Mouse (Mus musculus) stomach, embryonic 14.5 days (tissue): ENCODE measurements around the gene Mpp2. TPM values are rescaled to one million over a fixed set of nuclear protein-coding genes. Genes with fewer than 3 reads are reported as not detected.

ENCODE experiments used
- ATAC-seq: fragments of 200-750 bp; cut with Nextera tagmentation; 2 replicates; pipeline ENCODE4 v1.8.0; 2017; ENCODE audit warnings: low read depth, moderate TSS enrichment; ENCODE audit not compliant: insufficient number of reproducible peaks, insufficient read depth, low FRiP score
- H3K27ac ChIP-seq: fragments of 300-500 bp; sonication (generic); 2 replicates; pipeline ENCODE4 v1.5.1; 2014; ENCODE audit warnings: mild to moderate bottlenecking, low read length, moderate library complexity, mixed read lengths
- H3K27me3 ChIP-seq: fragments of 300-500 bp; sonication (generic); 2 replicates; pipeline ENCODE4 v1.6.1; 2014; ENCODE audit warnings: low read length, control low read depth, mixed read lengths; ENCODE audit not compliant: control insufficient read depth, insufficient read depth
- H3K36me3 ChIP-seq: fragments of 300-500 bp; sonication (generic); 2 replicates; pipeline ENCODE4 v1.6.1; 2014; ENCODE audit warnings: mild to moderate bottlenecking, control low read depth, low read length, moderate library complexity, mixed read lengths; ENCODE audit not compliant: control insufficient read depth, insufficient read depth
- H3K4me1 ChIP-seq: fragments of 300-500 bp; sonication (generic); 2 replicates; pipeline ENCODE4 v1.6.1; 2014; ENCODE audit warnings: low read length, control low read depth, mixed read lengths; ENCODE audit not compliant: control insufficient read depth, insufficient read depth
- H3K4me2 ChIP-seq: fragments of 300-500 bp; sonication (generic); replicated peaks from 2 replicates; pipeline ENCODE4 v1.6.1; 2014; ENCODE audit warnings: low read depth, low read length, control low read depth
- H3K4me3 ChIP-seq: fragments of 300-500 bp; sonication (generic); 2 replicates; pipeline ENCODE4 v1.5.1; 2014; ENCODE audit warnings: low read depth, low read length, control low read depth
- H3K9ac ChIP-seq: fragments of 300-500 bp; sonication (generic); replicated peaks from 2 replicates; pipeline ENCODE4 v1.6.1; 2014; ENCODE audit warnings: low read depth, mild to moderate bottlenecking, control low read depth, low read length, moderate library complexity, mixed read lengths
- H3K9me3 ChIP-seq: fragments of 300-500 bp; sonication (generic); 2 replicates; pipeline ENCODE4 v1.6.1; 2016; ENCODE audit warnings: low read depth, low read length, control low read depth; ENCODE audit not compliant: control insufficient read depth
- WGBS: fragments of 180-500 bp; shearing (Covaris S2); extraction: QIAGEN DNeasy Blood & Tissue Kit; methylation state at CpG from one replicate; pipeline ENCODE4 v1.1.7; 2014; 5-methylcytosine and 5-hydroxymethylcytosine counted together
- polyA plus RNA-seq: library from polyadenylated mRNA; unstranded; fragments of >200 nt; fragmentation: Nextera tagmentation; extraction: Ambion mirVana; gene quantifications from 2 replicates; pipeline ENCODE4 v1.2.1, GENCODE M21; 2014

Mpp2 gene
- polyA plus RNA-seq, 1 experiment from 2014 or later = 8.5 TPM

DNA sequence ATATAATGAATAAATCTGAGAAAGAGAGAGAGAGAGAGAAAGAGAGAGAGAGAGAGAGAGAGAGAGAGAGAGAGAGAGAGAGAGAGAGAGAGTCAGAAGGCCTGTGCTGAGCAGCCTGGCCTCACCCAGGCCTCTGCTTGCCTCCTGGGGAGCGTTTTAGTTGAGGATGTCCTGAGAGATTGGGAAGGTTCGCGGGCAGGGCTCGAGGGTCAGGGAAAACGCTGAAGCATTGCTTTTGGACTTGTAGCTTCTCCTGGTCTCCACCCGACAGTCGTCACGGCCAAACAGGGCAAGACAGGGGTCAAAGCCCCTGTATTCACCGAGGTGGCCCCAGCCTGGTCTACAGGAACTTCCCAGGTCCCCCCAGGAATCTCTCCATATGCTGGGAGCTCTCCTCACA lies 41.7 kb downstream of the Mpp2 start:
- H3K9ac ChIP-seq = no peak overlapping the region
- no peak for ATAC-seq
- H3K27me3 ChIP-seq = no peaks in the 10 kb centered on the region
- H3K36me3 ChIP-seq = no peaks in the 10 kb centered on the region
- H3K9me3 ChIP-seq = peaks cover 6% of the 10 kb centered on the region; the same call in 1 of the 2 replicates
- WGBS = 82% methylated on average over 9 of the region's 9 CpGs
- no peak overlapping the region for H3K4me3 ChIP-seq
- no peaks in the 10 kb centered on the region for H3K4me1 ChIP-seq
- H3K27ac ChIP-seq = no peak overlapping the region
- H3K4me2 ChIP-seq = no peak overlapping the region

DNA sequence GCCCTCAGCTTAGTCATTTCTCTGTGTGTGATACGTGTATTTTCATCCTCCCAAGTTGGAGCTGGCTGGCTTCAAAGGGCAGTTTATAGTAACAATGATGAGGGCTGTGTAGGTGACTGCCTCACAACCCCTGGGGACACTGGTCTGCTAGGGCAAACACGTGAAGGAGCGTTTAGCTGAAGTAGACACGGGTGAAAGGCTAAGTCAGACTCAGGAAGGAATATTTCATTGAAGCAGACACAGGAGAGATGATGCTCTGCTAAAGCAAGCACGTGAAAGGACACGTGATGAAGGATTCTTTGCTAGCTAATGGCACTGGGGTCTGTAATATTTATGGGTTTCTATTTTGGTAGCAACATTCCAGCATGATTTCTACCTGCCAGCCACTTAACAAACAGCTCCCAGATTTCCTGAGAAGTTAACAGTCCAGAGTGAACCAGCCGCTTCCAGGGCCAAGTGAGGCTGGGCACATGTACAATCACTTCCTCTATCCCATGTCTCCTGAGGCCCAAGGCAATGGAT lies 43.6 kb downstream of the Mpp2 start:
- no peak overlapping the region for H3K27ac ChIP-seq
- H3K9ac ChIP-seq = no peak overlapping the region
- 79% methylated on average over 7 of the region's 7 CpGs for WGBS
- H3K27me3 ChIP-seq = no peaks in the 10 kb centered on the region
- H3K4me1 ChIP-seq = no peaks in the 10 kb centered on the region
- ATAC-seq = no peak
- H3K4me2 ChIP-seq = no peak overlapping the region
- H3K4me3 ChIP-seq = no peak overlapping the region
- peaks cover 6% of the 10 kb centered on the region; the same call in 1 of the 2 replicates for H3K9me3 ChIP-seq
- no peaks in the 10 kb centered on the region for H3K36me3 ChIP-seq

DNA sequence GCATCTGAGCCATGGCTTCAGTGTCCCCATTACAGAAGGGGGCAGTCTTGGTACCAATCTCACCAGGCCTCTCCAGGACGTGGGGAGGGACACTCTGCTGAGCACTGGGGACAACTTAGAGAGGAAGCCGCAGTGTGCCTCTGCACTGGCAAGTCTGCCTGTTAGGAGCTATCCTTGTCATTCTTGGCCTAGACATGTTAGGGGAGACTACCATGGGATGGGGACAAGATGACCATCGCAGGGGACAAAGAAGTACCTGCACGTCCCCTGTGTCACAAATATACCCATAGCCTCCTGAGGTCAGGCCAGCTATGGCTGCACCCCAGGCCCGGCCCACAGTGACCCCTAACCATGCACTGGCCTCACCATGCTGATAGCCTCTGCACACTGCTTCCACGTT lies 44.9 kb downstream of the Mpp2 start:
- H3K4me1 ChIP-seq = no peaks in the 10 kb centered on the region
- H3K27ac ChIP-seq = no peak overlapping the region
- WGBS = 84% methylated on average over 6 of the region's 6 CpGs
- no peaks in the 10 kb centered on the region for H3K36me3 ChIP-seq
- peaks cover 6% of the 10 kb centered on the region; the same call in 1 of the 2 replicates for H3K9me3 ChIP-seq
- H3K4me3 ChIP-seq = no peak overlapping the region
- no peak overlapping the region for H3K9ac ChIP-seq
- no peak overlapping the region for H3K4me2 ChIP-seq
- H3K27me3 ChIP-seq = no peaks in the 10 kb centered on the region
- ATAC-seq = no peak

DNA sequence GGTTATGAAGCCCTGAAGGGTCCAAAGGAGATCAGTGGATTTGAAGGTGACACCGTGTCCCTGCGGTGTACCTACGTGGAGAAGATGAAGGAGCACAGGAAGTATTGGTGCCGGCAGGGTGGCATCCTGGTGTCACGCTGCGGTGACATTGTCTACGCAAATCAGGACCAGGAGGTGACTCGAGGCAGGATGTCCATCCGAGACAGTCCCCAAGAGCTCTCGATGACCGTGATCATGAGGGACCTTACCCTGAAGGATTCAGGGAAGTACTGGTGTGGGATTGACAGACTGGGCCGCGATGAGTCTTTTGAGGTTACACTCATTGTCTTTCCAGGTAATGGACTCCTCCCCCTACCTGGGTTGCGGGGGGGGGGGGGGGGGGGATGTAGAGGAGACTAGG lies 45.3 kb downstream of the Mpp2 start:
- Histone ChIP-seq H3K4me2 (no peak overlapping the region), H3K27ac (no peak overlapping the region), H3K4me3 (no peak overlapping the region), H3K4me1 (no peaks in the 10 kb centered on the region), H3K36me3 (no peaks in the 10 kb centered on the region), H3K9ac (no peak overlapping the region), H3K27me3 (no peaks in the 10 kb centered on the region), H3K9me3 (peaks cover 6% of the 10 kb centered on the region; the same call in 1 of the 2 replicates)
- ATAC-seq = no peak
- 91% methylated on average over 13 of the region's 14 CpGs for WGBS

DNA sequence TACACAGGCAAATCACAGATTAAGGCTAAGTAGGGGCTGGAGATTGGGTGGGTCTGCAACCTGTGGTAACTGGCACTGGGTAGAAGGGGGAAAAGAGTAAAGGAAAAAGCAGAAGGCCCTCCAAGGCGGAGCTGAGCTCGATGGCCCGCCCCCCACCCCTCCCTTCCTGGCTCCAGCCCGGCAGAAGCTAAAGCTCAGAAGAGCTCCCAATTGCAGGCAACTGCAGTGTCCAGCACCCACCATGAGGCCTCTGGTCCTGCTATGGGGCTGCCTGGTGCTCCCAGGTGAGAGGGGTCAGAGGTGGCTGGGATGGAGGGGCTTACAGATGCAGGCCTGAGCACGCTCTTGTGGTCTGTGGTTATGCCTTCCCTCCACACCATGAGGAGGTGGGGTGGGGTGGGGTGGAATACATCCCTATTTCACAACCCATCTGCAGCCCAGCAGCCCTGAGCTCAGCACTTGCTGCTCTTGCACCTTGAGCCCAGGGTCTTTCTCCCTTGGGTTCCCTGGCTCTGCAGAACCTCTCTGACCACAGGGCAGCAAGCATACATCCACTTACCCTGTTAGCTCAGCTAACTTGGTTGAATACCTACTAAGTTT lies 46.9 kb downstream of the Mpp2 start, which contains the start of gene Cd300lg:
Gene Cd300lg (plus strand): TSS at position 160 of the 600 bp plus-strand sequence.
- 60% methylated on average over 5 of the region's 5 CpGs for WGBS
- no peak within 1 kb of the TSS for H3K4me2 ChIP-seq
- peaks cover 6% of the 10 kb centered on the region; the same call in 1 of the 2 replicates for H3K9me3 ChIP-seq
- H3K27me3 ChIP-seq = no peaks in the 10 kb centered on the region
- no peak for ATAC-seq
- no peaks in the 10 kb centered on the region for H3K36me3 ChIP-seq
- H3K4me3 ChIP-seq = no peak within 1 kb of the TSS
- H3K4me1 ChIP-seq = no peaks in the 10 kb centered on the region
- no peak within 1 kb of the TSS for H3K9ac ChIP-seq
- H3K27ac ChIP-seq = no peak within 1 kb of the TSS

DNA sequence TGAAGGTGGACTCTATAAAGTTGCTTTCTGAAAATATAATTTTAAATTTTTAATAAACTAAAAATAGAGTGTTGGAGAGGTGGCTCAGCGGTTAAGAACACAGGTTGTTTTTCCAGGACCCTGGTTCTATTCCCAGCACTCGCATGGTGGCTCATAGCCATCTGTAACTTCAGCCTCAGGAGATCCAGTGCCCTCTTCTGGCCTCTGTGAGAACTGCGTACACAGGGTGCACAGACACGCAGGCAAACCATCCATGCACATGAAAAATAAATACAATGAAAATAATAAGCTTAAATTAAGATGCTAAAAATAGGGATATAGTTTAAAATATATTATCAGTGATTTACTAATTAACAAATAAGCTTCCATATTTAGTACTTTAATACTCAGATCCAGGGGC lies 47.7 kb downstream of the Mpp2 start:
- Histone ChIP-seq H3K4me1 (no peaks in the 10 kb centered on the region), H3K27me3 (no peaks in the 10 kb centered on the region), H3K4me3 (no peak overlapping the region), H3K9ac (no peak overlapping the region), H3K9me3 (peaks cover 4% of the 10 kb centered on the region; the same call in 1 of the 2 replicates), H3K27ac (no peak overlapping the region), H3K4me2 (no peak overlapping the region), H3K36me3 (no peaks in the 10 kb centered on the region)
- WGBS = 77% methylated on average over 4 of the region's 4 CpGs
- ATAC-seq = no peak

DNA sequence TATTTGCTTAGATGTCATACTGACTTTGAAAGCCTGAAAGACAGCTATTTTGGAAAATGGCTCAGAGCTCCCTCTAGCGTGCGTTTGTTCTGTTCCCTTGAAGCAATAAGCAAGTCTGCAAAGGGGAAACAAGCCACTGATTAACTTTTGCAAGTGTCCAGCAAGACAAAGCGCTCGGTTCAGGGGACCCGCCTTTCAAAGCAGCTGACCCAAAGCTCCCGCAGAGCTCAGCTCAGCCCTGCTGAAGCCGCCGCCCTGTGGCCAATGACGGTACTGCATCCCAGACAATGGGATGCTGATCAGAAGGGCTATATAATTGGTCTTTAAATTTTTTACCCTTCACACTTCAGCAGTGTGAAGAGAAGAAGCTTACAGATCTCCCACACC lies 48.2 kb downstream of the Mpp2 start:
- ATAC-seq = peak; percentile 74; the same call in 1 of the 2 replicates
- Histone ChIP-seq H3K4me1 (no peaks in the 10 kb centered on the region), H3K9me3 (no peaks in the 10 kb centered on the region; the same call in 1 of the 2 replicates), H3K9ac (no peak overlapping the region), H3K4me3 (no peak overlapping the region), H3K27me3 (no peaks in the 10 kb centered on the region), H3K27ac (no peak overlapping the region), H3K36me3 (no peaks in the 10 kb centered on the region), H3K4me2 (no peak overlapping the region)
- WGBS = 0% methylated on average over 9 of the region's 9 CpGs

DNA sequence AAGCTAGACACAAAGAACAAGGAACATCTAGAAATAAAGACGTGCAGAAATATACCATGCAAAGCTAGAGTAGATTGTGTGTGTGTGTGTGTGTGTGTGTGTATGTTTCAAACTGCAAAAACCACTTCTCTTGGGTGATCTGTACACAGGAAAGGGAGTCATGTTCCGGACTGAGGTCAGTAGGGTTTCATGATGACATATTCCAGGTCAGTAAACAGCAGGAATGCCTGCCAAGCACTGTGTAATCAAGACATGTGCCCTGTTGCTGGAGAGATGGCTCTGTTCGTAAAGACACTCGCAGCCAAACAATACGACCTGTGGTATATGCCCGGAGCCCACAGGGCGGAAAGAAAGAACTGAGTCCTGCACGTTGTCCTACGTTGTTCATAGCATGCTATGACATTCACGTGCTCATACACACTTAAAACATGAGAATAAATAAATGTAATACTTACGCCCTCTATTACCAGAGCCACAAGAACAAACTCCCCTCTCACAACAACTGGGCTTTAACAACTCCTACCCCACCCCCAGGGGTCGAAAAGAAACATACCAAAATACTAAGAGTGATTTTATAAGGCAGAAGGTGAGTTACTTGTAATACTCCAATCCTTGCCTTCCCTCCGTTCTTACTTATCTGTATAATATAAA lies 48.7 kb downstream of the Mpp2 start:
- Histone ChIP-seq H3K4me3 (no peak overlapping the region), H3K27ac (no peak overlapping the region), H3K4me1 (no peaks in the 10 kb centered on the region), H3K36me3 (no peaks in the 10 kb centered on the region), H3K9me3 (no peaks in the 10 kb centered on the region), H3K4me2 (no peak overlapping the region), H3K27me3 (no peaks in the 10 kb centered on the region), H3K9ac (no peak overlapping the region)
- 47% methylated on average over 13 of the region's 13 CpGs for WGBS
- ATAC-seq = no peak; the same call in 1 of the 2 replicates
